Mouse (Mus musculus) adrenal gland, adult 18-20 months (tissue): Measurements from ENCODE around the gene Zfp335. TPM values are rescaled to one million over a fixed set of nuclear protein-coding genes. Genes with fewer than 3 reads are reported as not detected.
A peak's percentile ranks its signal among the peaks of the same experiment; 100 is the strongest.
"Not testable (repeated sequence)": the region's sequence is repeated elsewhere in the genome, so short reads cannot be mapped to it uniquely, and the experiment has no call there.

ENCODE experiments used
- DNase-seq, 2 experiments: peaks; one replicate each; pipeline ENCODE4 v3.0.0; 2021 to 2022; ENCODE audit warnings: low spot score in 2 of 2
- total RNA-seq, 2 experiments: library from RNA; stranded (reverse); gene quantifications; 1 replicate in 1 of 2; 2 replicates in 1 of 2; pipeline ENCODE4 v1.2.3; 2021

The Zfp335 gene
- total RNA-seq, 2 experiments from 2014 or later, result 20.9 to 22.4 TPM

DNA sequence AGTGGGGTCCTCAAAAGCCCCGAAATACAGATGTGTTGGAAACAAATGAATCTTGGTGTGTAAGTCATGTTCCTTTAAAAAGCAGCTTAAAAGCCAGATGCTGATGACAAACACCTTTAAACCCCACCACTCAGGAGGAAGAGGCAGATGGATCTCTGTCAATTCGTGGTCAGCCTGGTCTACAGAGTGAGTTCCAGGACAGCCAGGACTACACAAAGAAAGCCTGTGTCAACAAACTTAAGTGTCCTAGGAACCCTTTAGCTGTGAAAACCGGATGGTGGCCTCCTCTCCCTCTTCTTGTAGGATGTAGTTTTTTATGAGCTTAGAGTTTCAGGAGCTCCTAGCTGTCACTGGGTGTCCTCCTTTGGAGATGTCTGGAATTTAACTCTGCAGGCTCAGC is 37.9 kb downstream of the Zfp335 start:
- no peak for DNase-seq

DNA sequence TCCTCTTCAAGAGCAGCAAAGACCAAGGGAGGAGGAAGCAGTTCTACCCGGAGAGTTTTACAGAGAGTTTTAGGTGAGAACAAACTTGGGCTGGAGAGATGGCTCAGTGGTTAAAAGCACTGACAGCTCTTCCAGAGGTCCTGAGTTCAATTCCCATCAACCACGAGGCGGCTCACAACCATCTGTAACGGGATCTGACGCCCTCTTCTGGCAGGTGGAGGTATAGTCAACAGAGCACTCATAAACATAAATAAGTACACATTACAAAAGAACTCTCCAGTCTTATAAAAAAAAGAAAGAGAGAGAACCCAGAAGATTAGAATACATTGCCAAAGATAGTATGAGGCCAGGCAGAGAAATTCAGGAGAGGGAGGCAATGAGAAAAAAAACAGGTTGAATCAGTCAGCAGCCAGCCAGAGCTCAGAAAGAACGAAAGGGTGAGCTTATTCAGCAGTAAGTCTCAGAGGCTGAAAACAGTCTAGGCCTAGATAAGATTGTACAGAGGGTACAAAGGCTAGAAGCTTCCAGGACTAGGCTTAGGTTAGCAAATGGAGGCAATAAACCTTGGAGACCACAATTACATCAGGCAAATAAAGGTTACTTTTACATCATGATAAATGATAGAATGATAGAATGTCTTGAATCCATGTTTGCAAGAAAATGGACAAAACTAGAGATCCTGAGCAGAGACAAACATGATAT is 39.8 kb downstream of the Zfp335 start:
- DNase-seq, result no peak

DNA sequence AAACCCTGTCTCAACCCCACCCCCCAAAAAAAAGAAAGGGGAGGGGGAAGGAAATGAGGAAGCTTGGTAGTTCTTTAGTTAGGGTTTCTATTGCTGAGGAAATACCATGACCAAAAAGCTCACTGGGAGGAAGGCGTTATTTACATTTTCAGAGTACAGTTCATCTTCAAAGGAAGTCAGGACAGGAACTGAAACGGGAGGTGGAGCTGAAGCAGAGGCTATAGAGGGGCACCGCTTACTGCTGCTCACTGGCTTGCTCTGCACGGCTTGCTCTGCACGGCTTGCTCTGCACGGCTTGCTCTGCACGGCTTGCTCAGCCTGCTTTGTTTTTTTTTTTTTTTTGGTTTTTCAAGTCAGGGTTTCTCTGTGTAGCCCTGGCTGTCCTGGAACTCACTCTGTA is 43.1 kb downstream of the Zfp335 start:
- DNase-seq, result no peak

DNA sequence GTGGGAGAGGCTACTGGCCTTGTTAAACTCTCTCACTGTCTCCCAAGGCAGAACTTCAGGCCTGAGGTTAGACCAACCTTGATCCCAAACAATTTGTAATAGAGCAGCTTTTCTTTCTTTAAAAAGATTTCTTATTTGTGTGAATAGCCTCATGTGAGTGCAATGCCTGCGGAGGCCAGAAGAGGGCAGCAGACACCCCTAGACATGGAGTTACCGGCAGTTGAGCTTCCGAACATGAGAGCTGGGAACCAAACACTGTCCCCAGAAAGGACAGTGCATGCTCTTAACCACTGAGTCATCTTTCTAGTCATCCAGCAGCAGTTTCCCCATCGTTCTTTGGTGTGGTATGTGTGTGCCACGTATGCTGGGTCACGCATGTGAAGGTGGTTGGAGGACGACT is 44.0 kb downstream of the Zfp335 start:
- no peak for DNase-seq

DNA sequence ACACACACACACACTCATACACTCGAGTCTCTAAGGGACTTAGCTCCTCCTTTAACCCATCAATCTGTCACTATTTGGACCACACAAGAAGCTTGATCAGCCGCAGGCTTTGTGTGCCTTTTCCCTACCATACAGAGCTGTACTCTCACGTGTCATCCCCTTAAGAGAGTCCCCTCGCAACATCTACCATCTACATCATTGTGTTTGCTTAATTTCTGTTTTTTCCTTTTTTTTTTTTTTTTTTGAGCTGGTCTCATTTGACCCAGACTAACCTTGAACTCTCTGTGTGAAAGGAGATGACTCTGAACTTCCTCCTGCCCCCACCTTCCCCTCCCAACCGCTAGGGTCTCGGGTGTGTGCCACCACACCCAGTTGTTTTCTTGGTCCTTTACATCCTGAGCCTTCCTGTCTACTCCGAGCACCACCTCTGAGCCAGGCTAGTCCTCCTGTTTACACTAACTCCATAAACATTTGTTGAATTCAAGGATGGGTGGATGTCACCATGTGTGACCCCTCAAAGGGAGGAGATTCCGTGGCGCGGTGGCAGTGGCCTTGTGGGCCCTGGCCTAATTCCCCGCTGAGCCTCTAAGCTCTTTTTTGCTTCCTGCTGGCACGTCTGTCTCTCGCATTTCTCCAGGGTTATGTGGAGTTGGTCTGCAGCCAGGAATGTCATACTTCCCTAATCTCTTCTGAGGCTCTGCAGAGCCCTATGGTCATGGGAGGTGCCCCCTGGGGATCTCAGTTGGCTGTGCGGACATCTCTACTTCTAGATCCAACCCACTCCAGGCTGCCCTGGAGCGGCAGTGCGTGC is 44.6 kb downstream of the Zfp335 start:
- DNase-seq, result peak; percentile 51 to 52

DNA sequence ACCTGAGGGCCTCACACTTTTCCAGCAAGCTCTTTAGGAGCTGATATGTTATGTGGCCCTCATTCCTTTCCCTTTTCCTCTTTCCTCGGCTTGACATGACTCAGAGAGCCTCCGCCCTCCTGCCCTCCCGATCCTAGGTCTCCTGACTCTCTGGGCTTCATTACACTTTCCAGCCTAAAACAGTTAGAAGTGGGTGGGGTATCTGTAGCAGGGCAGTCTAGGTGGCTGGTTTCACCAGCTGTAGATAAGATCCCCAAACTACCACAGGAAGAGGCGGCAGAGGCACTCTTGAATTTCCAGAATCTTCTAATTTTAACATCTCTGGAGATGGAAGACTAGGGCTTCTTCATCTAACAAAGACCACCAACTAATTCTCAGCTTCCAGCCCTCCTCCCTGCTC is 47.0 kb downstream of the Zfp335 start:
- no peak for DNase-seq

DNA sequence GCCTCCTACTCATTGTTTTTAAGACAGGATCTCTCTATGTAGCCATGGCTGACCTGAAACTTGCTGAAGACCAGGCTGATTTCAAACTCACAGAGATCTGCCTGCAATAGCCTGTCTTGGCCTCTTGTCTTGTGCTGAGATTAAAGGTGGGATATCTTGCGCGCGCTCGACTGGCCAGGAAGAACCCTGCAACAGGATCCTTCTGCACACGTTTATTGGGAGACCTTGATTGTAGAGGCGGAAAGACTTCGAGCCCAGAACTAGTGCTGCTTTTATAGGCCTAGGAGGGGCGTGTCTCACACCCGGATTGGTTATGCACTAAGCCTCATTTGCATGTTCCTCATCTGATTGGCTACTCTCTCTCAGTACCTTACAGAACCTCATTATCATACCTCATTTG is 48.1 kb downstream of the Zfp335 start:
- not testable (repeated sequence) for DNase-seq

DNA sequence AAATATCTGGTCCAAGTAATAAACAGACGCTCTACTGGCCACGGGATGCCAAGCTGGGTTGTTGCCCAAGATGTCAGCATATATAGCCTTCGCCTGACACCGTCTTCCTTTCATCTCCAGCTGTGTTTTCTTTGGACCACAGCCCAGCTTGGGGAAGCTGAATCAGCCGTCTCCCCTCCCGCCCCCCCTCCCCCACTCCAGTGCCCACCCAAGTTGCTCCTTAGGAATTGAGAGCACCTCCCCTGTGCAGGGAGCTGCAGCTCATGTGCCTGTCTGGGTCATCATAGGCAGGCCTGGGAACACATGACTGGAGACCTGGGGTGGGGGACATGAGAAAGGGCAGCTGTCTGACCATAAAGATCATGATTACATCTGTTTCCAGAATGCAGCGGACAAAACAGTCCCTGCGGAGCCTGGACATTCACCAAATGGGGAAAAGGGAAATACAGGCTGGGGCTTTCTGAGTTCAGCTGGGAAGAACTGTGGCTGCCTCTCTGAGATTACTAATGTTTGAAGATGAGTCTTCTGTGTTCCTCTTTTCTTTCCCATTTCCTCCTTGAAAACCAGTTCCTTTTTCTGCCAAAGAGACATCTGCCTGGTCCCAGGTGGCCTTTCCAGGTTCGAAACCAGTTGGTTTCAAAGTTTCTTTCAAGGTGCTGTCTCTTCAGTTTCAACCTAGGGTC is 49.2 kb downstream of the Zfp335 start:
- DNase-seq, result peak in 1 of 2 experiments; percentile 41

DNA sequence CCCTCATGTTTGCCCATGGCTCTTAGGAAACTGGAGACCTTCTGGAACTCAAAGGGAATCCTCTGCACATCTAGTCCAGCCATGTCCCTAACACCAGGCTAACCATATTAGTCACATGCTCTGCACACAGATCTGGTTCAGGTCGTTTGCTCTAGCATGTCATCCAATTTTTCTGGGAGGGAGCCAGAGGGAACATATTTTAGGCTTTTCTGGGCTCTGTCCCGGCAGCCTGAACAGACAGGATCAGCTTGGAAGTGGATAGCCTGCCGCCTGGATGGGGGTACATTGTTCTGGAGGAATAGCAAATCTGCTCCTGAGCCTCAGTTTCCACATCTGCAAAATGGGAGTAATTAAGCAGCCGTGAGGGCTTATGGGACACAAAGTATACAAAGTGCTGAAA is 50.5 kb downstream of the Zfp335 start:
- DNase-seq, result no peak

DNA sequence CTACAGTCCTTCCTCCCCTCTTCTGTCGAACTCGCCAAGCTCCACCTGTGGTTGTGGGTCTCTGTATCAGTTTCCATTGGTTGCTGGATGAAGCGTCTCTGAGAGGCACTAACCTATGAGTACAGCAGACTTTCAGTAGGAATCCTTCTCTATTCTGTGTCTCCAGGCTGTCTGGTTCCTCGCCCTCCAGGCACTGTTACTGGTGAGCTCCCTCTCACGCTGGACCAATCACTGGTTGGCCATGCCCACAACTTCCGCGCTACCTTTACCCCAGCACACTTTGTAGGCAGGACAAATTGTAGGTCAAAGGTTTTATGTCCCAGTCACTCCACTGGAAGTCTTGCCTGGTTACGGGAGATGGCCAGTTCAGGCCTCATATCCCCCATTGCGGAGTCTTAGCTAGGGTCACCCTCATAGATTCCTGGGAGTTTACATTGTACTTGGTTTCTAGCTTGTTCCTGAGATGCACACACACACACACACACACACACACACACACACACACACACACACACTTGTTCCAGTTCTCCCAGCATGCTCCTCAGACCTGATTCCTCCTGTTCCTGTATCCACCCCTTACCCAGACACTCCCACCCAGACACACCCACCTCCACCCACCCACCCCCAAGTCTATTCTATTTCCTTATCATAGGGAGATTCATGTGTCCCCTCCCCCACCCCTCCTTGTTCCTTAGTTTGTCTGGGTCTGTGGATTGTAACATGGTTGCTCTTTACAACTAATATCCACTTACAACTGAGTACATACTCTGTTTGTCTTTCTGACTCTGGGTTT is 51.7 kb downstream of the Zfp335 start:
- DNase-seq, result no peak

DNA sequence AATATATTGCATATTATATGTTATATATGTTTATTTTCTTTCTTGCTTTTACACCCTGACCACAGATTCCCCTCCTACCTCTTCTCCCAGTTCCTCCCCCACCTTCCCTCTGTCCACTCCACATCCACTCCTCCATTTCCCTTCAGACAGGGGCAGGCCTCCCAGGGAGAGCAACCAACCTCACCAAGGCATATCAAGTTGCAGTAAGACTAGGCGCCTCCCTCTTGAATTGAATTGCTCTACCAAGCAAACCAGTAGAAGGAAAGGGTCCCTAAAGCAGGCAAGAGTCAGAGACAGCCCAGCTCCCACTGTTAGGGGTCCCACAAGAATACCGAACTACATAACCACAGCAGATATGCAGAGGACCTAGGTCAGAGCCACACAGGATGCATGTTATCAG is 52.4 kb downstream of the Zfp335 start:
- DNase-seq, result no peak

DNA sequence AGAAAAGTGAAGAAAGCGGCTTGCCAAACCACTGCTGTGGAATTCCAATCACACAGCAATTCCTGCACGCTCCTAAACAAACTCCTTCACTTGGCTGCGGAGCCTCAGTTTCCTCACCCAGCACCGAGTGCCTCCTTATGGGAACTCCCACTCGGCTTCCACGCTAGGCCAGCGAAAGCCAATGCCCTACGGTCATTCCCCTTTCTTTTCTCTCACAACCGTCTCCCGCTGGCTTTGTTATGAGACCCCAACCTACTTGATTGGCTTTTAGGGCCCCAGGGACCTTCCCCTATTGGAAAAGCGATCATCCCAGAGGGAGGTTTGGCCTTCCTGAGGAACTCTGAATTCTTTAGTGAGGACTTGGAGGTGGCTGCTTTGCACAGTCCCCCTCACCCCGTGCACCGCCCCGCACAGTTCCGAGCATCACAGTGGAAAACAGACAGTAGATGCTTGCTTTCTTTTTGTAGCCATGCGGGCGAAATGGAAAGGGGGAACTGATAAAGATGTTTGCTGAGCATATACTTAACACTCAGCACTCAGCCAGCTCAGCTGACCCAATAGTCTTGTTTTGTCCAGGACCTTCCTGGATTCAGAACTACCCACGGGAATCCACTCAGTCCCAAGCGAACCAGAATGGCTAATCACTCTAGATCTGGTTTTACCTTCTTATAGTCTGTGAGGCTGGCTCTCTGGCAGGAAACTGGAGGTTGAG is 53.6 kb downstream of the Zfp335 start:
- no peak for DNase-seq

DNA sequence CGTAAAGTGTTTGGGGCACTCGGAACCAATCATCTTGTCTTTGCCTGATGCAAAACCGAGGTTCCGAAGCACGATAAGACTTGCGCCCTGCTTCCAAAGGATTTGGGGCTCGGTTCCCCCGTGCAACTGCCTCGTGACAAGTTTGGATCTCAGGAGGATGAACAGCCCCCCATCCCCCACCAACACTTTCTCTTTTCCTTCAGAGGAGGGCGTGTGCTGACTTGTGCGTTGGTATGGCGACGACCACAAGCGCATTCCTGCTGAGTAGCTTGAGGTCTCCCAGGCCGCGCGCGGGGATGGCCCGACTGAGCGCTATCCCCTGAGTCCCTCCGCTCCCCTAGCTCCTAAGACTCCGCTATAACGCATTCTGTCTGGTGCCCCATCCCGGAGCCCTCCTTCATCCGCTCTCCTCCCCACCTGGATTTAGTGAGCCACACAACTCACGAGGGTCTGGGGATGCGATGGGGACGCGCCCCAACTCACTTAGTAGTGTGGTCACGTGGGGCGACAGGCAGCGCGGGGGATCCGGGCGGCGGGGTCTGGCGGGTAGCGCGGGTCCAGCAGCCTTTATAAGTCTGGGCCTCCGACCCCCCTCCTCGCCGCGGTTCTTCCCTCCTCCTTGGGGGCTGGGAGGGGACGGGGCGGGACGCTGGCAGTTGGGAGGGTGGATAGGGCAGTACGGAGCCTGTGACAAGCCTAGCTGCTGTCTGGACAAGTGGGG is 54.3 kb downstream of the Zfp335 start, which contains the start of gene Pltp:
Gene Pltp (minus strand): TSS at position 611 of the 721 bp plus-strand sequence.
- DNase-seq, result peak in 1 of 2 experiments; percentile 52

DNA sequence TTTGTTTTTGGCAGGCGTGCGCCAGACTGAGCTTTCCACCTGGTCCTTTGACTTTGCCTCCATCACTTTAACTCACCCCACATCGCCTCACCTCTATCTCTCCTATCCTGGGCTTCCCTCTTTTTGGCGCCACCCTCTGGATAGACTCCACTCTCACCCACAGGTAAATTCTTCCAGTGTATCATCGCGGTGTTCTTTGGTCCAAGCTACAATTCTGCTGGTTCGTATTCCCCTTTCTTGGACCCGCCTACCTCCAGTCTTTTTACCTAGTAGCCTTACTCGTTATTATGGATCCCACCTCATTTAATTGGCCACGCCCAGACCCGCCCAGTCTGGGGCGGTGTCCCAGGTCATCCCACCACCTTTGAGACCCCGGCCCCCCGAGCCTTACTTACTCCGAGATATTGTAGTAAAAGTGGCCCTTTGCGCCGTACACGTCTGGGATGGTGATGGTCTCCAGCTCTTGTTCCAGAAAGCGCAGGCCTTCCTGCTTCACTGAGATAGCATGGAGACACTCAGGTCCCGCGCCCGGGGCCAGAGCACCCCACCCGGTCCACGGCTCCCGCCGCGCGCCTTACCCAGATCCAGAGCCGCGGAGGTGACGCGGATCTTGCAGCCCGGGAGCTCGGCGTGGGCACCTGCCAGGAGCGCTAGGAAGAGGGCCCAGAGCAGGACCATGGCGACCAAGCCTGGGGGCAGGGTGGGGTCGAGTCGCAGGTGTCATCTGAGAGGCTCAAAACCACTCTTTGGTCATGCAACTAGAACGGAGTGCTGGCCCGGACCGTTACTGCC is 55.1 kb downstream of the Zfp335 start:
- no peak for DNase-seq

DNA sequence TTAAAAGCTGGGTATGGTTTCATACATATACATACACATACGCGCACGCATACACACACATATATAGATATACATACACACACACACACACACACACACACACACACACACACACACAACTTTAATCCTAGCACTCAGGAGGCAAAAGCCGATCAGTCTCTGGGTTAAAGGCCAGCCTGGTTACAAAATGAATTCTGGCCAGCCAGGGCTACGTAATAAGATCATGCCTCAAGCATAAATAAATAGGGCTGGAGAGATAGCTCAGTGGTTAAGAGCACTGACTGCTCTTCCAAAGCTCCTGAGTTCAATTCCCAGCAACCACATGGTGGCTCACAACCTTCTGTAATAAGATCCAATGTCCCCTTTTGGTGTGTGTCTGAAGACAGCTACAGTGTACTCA is 56.0 kb downstream of the Zfp335 start:
- not testable (repeated sequence) for DNase-seq

DNA sequence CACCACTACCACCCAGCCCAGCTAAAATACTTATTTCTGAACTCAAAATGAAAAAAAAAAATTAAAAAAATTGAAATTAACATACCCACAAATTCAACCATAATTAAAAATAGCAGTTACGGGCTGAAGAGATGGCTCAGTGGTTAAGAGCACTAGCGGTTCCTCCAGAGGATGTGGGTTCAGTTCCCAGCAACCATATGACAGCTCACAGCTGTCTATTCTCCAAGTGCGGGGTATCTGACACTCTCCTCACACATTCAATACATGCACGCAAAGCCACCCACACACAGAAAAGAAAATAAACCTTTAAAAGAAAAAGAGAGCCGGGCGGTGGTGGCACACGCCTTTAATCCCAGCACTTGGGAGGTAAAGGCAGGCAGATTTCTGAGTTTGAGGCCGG is 61.5 kb downstream of the Zfp335 start:
- no peak for DNase-seq

DNA sequence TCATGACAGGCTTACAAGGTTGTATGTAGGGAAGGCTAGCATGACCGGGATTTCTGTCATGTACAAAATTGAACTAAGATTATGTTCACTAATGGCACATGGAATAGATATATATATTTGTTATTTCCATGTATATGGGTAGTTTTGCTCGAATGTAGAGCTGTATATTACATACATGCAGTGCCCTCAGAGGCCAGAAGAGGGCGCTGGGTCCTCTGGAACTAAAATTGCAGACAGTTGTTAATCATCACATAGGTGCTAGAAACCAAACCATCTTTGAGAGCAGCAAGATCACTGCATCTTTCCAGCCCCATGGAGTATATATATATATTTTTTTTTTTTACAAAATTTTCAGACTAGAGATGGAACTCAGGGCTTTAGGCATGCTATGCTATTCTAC is 65.8 kb downstream of the Zfp335 start:
- DNase-seq, result no peak
